Mouse (Mus musculus): Measurements from ENCODE around the gene Fads6. TPM values are rescaled to one million over a fixed set of nuclear protein-coding genes. Genes with fewer than 3 reads are reported as not detected.

The Fads6 gene
- polyA plus RNA-seq (2016; fragmentation: Nextera tagmentation; extraction: Ambion mirVana): 0.34 and 0.46 TPM in 2 replicates

- Histone ChIP-seq H3K9me3 (no peaks in the 10 kb centered on the region), H3K27ac (no peak within 1 kb of the TSS)
- under 1% methylated on average over 44 of the region's 44 CpGs for WGBS
Measured at GRCm38 (mm10) chr11:115297214-115297826, at the start of gene Fads6. Gene Fads6 (minus strand): TSS chr11:115297663.

GRCm38 (mm10) chr11:115345515-115345914 lies 48.1 kb upstream of the Fads6 start:
- ATAC-seq (ENCODE audit: low FRiP score, low read depth): no peak
- H3K27ac ChIP-seq: no peak overlapping the region
- peaks cover 9% of the 10 kb centered on the region; the same call in 1 of the 2 replicates for H3K36me3 ChIP-seq
- no peak overlapping the region for H3K4me2 ChIP-seq (replicated peaks)
- H3K9me3 ChIP-seq: no peaks in the 10 kb centered on the region
- WGBS: 45% methylated on average over 7 of the region's 7 CpGs
- no peak overlapping the region for H3K9ac ChIP-seq
- H3K4me1 ChIP-seq: no peaks in the 10 kb centered on the region
- H3K27me3 ChIP-seq (replicated peaks): peaks cover 19% of the 10 kb centered on the region
- H3K4me3 ChIP-seq: no peak overlapping the region

More at GRCm38 (mm10) chr11:115297214-115297826, at the start of gene Fads6:
- Histone ChIP-seq H3K9ac (peak within 1 kb of the TSS; percentile 59), H3K27me3 (replicated peaks) (peaks cover 26% of the 10 kb centered on the region), H3K4me2 (replicated peaks) (peak within 1 kb of the TSS; percentile 82), H3K4me1 (peaks cover 7% of the 10 kb centered on the region), H3K4me3 (peak within 1 kb of the TSS; percentile 41), H3K36me3 (no peaks in the 10 kb centered on the region)
- ATAC-seq (ENCODE audit: low FRiP score, low read depth): peak; percentile 72

- Histone ChIP-seq H3K4me2 (replicated peaks) (no peak overlapping the region), H3K9ac (no peak overlapping the region), H3K27ac (no peak overlapping the region), H3K36me3 (peaks cover 9% of the 10 kb centered on the region; the same call in 1 of the 2 replicates), H3K4me1 (no peaks in the 10 kb centered on the region), H3K4me3 (no peak overlapping the region), H3K9me3 (no peaks in the 10 kb centered on the region), H3K27me3 (replicated peaks) (peaks cover 22% of the 10 kb centered on the region)
- 12% methylated on average over 12 of the region's 12 CpGs for WGBS
- no peak for ATAC-seq (ENCODE audit: low FRiP score, low read depth)
Measured at GRCm38 (mm10) chr11:115344967-115345366, 47.5 kb upstream of the Fads6 start.

GRCm38 (mm10) chr11:115341866-115342265 lies 44.4 kb upstream of the Fads6 start:
- no peak for ATAC-seq (ENCODE audit: low FRiP score, low read depth)
- Histone ChIP-seq H3K4me3 (no peak overlapping the region), H3K4me2 (replicated peaks) (no peak overlapping the region), H3K36me3 (no peaks in the 10 kb centered on the region), H3K27me3 (replicated peaks) (peaks cover 33% of the 10 kb centered on the region), H3K27ac (no peak overlapping the region), H3K9me3 (no peaks in the 10 kb centered on the region), H3K9ac (no peak overlapping the region), H3K4me1 (no peaks in the 10 kb centered on the region)
- WGBS: 75% methylated on average over 6 of the region's 6 CpGs

GRCm38 (mm10) chr11:115341246-115341645 lies 43.8 kb upstream of the Fads6 start:
- no peak overlapping the region for H3K4me2 ChIP-seq (replicated peaks)
- H3K4me1 ChIP-seq: no peaks in the 10 kb centered on the region
- no peak overlapping the region for H3K9ac ChIP-seq
- H3K27me3 ChIP-seq (replicated peaks): peaks cover 36% of the 10 kb centered on the region
- no peaks in the 10 kb centered on the region for H3K36me3 ChIP-seq
- no peak overlapping the region for H3K4me3 ChIP-seq
- no peak overlapping the region for H3K27ac ChIP-seq
- 80% methylated on average over 2 of the region's 2 CpGs for WGBS
- H3K9me3 ChIP-seq: no peaks in the 10 kb centered on the region
- no peak for ATAC-seq (ENCODE audit: low FRiP score, low read depth)

GRCm38 (mm10) chr11:115337826-115338225 lies 40.4 kb upstream of the Fads6 start:
- no peak overlapping the region for H3K4me3 ChIP-seq
- peaks cover 7% of the 10 kb centered on the region for H3K4me1 ChIP-seq
- WGBS: 89% methylated on average over 1 of the region's 1 CpGs
- H3K9ac ChIP-seq: no peak overlapping the region
- no peaks in the 10 kb centered on the region for H3K36me3 ChIP-seq
- ATAC-seq (ENCODE audit: low FRiP score, low read depth): no peak
- no peaks in the 10 kb centered on the region for H3K9me3 ChIP-seq
- H3K27ac ChIP-seq: no peak overlapping the region
- H3K27me3 ChIP-seq (replicated peaks): peaks cover 46% of the 10 kb centered on the region
- H3K4me2 ChIP-seq (replicated peaks): no peak overlapping the region

GRCm38 (mm10) chr11:115337350-115337749 lies 39.9 kb upstream of the Fads6 start:
- Histone ChIP-seq H3K27me3 (replicated peaks) (peaks cover 46% of the 10 kb centered on the region), H3K9ac (no peak overlapping the region), H3K4me2 (replicated peaks) (no peak overlapping the region), H3K9me3 (no peaks in the 10 kb centered on the region), H3K27ac (no peak overlapping the region), H3K4me1 (peaks cover 7% of the 10 kb centered on the region), H3K4me3 (no peak overlapping the region), H3K36me3 (no peaks in the 10 kb centered on the region)
- 74% methylated on average over 3 of the region's 3 CpGs for WGBS
- no peak for ATAC-seq (ENCODE audit: low FRiP score, low read depth)

GRCm38 (mm10) chr11:115336115-115336514 lies 38.7 kb upstream of the Fads6 start:
- H3K27ac ChIP-seq: no peak overlapping the region
- H3K9ac ChIP-seq: no peak overlapping the region
- peaks cover 7% of the 10 kb centered on the region for H3K4me1 ChIP-seq
- H3K4me3 ChIP-seq: no peak overlapping the region
- H3K27me3 ChIP-seq (replicated peaks): peaks cover 48% of the 10 kb centered on the region
- no peak for ATAC-seq (ENCODE audit: low FRiP score, low read depth)
- WGBS: 22% methylated on average over 6 of the region's 6 CpGs
- H3K9me3 ChIP-seq: no peaks in the 10 kb centered on the region
- H3K4me2 ChIP-seq (replicated peaks): no peak overlapping the region
- H3K36me3 ChIP-seq: no peaks in the 10 kb centered on the region

GRCm38 (mm10) chr11:115335223-115335622 lies 37.8 kb upstream of the Fads6 start:
- no peaks in the 10 kb centered on the region for H3K36me3 ChIP-seq
- H3K4me2 ChIP-seq (replicated peaks): peak overlapping the region; percentile 58; the same call in 1 of the 2 replicates
- no peak overlapping the region for H3K9ac ChIP-seq
- 64% methylated on average over 12 of the region's 12 CpGs for WGBS
- H3K4me1 ChIP-seq: peaks cover 7% of the 10 kb centered on the region
- ATAC-seq (ENCODE audit: low FRiP score, low read depth): no peak
- no peak overlapping the region for H3K27ac ChIP-seq
- H3K4me3 ChIP-seq: no peak overlapping the region
- H3K27me3 ChIP-seq (replicated peaks): peaks cover 43% of the 10 kb centered on the region
- no peaks in the 10 kb centered on the region for H3K9me3 ChIP-seq

GRCm38 (mm10) chr11:115334531-115334930 lies 37.1 kb upstream of the Fads6 start, which contains the start of gene Otop3:
Gene Otop3 (plus strand): TSS chr11:115334731.
- ATAC-seq (ENCODE audit: low FRiP score, low read depth): peak; percentile 44
- H3K27me3 ChIP-seq (replicated peaks): peaks cover 43% of the 10 kb centered on the region
- H3K9ac ChIP-seq: no peak within 1 kb of the TSS; the same call in 1 of the 2 replicates
- peak within 1 kb of the TSS; percentile 19; the same call in 1 of the 2 replicates for H3K4me3 ChIP-seq
- no peaks in the 10 kb centered on the region for H3K36me3 ChIP-seq
- H3K4me1 ChIP-seq: peaks cover 7% of the 10 kb centered on the region
- no peaks in the 10 kb centered on the region for H3K9me3 ChIP-seq
- no peak within 1 kb of the TSS for H3K27ac ChIP-seq
- H3K4me2 ChIP-seq (replicated peaks): peak within 1 kb of the TSS; percentile 58
- WGBS: 3% methylated on average over 29 of the region's 29 CpGs

GRCm38 (mm10) chr11:115329339-115329738 lies 31.9 kb upstream of the Fads6 start:
- no peaks in the 10 kb centered on the region for H3K9me3 ChIP-seq
- H3K4me1 ChIP-seq: peaks cover 2% of the 10 kb centered on the region
- no peak overlapping the region for H3K27ac ChIP-seq
- no peak for ATAC-seq (ENCODE audit: low FRiP score, low read depth)
- WGBS: 75% methylated on average over 15 of the region's 15 CpGs
- H3K36me3 ChIP-seq: no peaks in the 10 kb centered on the region
- H3K9ac ChIP-seq: no peak overlapping the region
- H3K4me2 ChIP-seq (replicated peaks): no peak overlapping the region
- no peak overlapping the region for H3K4me3 ChIP-seq
- peaks cover 23% of the 10 kb centered on the region for H3K27me3 ChIP-seq (replicated peaks)

GRCm38 (mm10) chr11:115326730-115327129 lies 29.3 kb upstream of the Fads6 start:
- peaks cover 15% of the 10 kb centered on the region; the same call in 1 of the 2 replicates for H3K4me1 ChIP-seq
- ATAC-seq (ENCODE audit: low FRiP score, low read depth): no peak
- peaks cover 47% of the 10 kb centered on the region for H3K27me3 ChIP-seq (replicated peaks)
- no peak overlapping the region for H3K9ac ChIP-seq
- no peaks in the 10 kb centered on the region for H3K36me3 ChIP-seq
- no peak overlapping the region for H3K4me3 ChIP-seq
- H3K4me2 ChIP-seq (replicated peaks): no peak overlapping the region
- no peaks in the 10 kb centered on the region for H3K9me3 ChIP-seq
- H3K27ac ChIP-seq: no peak overlapping the region
- 63% methylated on average over 7 of the region's 7 CpGs for WGBS

- Histone ChIP-seq H3K9me3 (no peaks in the 10 kb centered on the region), H3K27me3 (replicated peaks) (peaks cover 75% of the 10 kb centered on the region), H3K9ac (no peak overlapping the region), H3K4me3 (no peak overlapping the region), H3K4me2 (replicated peaks) (no peak overlapping the region), H3K36me3 (no peaks in the 10 kb centered on the region), H3K27ac (no peak overlapping the region), H3K4me1 (peaks cover 31% of the 10 kb centered on the region)
- WGBS: 17% methylated on average over 32 of the region's 32 CpGs
- ATAC-seq (ENCODE audit: low FRiP score, low read depth): no peak
Measured at GRCm38 (mm10) chr11:115323354-115323753, 25.9 kb upstream of the Fads6 start.
